Mouse (Mus musculus): Measurements from ENCODE around the gene Uqcrq.

The Uqcrq gene

DNA sequence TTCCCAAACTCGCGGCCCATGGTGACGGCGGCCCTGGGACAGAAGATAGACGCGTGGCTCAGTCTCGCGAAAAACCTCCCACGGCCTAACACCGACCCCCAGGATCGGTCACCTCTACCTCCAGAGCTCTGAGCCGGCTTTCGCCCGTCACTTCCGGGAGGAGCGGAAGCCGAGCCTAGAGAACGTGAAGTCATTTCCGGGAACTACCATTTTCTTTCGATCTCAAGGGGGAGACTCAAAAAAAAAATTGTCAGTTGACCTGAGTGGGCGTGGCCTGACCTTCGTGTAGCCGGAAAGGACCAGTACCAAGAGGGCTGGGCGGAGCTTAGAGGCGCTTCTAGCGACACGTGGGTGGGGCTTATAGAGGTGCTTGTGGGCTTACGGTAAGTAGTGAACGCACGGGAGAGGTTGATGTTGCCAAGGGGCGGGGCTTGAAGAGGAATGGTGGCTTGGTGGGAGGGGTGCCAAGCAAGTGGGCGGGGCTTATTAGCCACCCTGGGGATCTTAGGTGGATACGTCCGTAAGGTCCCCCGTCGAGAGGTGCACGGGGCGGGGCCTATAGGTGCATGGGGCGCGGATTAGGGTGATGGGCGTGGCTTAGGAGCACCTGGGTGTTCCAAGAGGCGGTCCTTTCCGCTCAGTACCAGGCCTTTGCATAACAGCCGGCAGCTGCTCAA is at the start of gene Uqcrq, which contains the start of gene Gdf9:
Uqcrq (minus strand) TSS at position 162 of the 677 bp plus-strand sequence.
Gdf9 (plus strand) TSS at position 354 of the 677 bp plus-strand sequence.
- in situ Hi-C loops (cut with MboI, MseI): loop anchor here (5.0 kb wide), 1 partner anchor 74 kb away; no protein-coding TSS in a partner anchor

DNA sequence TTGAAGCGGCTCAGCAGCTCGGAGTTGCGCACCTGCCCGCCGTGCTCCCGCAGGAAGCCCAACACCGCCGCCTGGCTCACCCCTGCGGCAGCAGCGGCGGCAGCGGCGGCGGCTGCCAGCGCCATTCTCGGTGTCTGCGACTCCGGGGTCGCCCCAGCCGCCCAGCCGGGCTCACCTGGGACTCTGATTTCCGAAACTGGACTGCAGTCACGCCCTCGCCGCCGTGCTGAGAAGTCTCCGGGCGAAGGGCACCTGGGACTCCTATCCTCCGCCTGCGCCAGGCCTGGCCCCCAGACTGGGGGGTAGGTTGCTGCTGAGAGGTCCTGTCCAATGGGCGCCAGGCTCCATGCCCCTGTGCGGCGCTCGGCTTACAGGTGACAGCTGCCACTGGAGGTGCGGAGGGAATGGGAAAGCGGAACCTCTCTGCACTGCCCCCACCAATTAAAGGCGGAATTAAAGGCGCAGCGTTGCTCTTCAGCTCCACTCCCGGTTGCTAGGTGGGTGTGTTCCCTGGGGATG is 49.2 kb upstream of the Uqcrq start, which contains the start of the genes Gm9945 and Sowaha:
Gm9945 (plus strand) TSS at position 384 of the 519 bp plus-strand sequence.
Sowaha (minus strand) TSS at position 492 of the 519 bp plus-strand sequence.
- in situ Hi-C loops (cut with MboI, MseI): no loop called here

DNA sequence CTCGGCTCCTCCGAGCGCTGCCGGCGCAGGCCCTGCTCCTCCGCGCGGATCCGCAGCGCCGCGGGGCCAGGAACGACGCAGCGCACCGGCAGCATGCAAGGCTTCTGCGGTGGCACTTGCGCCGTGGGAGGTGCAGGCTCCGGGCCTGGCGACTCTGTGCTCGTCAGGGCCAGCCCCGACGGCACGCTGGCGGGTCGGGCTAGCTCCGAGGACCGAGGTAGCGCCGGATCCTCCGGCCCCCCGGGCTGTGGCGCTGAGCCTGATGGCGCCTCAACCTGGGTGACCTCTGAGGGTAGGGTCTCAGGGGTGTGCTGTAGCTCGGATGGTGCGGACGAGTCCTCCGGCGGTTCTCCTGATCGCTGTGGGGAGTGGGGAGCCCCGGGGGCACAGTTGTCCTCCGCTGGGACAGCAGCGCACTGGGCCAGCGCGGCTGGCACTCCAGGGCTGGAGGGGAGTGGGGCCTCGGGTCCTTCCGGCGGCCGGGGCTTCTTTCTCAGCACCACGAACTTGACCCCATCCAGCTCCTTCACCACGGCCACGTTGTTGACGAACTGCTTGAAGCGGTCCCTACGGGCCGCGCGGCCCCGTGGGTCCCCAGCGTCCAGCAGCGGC is 48.6 kb upstream of the Uqcrq start:
- in situ Hi-C loops (cut with MboI, MseI): no loop called here

DNA sequence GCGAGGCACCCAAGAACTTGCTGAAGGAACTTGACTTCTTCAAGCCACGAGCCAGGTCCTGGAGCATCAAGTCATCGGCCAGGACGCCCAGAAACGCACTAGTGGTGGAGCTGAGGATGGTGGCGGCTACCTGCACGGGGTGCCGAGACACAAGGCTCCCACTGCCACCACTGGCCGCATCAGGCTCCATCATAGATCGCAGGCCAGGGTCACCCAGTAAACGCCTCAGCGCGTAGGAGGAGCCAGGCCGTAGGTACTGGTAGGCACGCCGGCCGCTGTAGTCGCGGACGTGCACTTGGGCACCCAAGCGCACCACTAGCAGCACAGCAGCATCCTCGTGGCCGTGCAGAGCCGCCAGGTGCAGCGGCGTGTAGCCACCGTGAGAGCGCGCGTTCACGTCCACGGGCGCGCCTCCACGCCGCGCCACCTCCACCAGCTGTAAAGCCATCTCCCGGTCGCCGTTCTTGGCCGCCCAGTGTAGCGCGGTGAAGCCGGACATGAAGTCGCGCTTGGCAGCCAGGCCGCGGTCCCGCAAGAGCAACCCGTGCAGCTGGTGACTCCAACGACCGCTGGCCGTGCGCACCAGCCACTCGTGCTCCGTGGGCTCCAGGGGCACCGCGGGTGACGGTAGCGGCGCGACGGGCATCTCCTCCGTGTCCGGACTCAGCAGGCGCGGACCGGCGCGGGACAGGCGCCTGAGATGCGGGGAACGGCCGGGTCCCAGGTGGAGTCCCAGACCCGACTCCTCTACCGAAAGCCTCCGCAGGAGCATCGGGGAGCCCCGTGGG is 47.9 kb upstream of the Uqcrq start:
- in situ Hi-C loops (cut with MboI, MseI): no loop called here

DNA sequence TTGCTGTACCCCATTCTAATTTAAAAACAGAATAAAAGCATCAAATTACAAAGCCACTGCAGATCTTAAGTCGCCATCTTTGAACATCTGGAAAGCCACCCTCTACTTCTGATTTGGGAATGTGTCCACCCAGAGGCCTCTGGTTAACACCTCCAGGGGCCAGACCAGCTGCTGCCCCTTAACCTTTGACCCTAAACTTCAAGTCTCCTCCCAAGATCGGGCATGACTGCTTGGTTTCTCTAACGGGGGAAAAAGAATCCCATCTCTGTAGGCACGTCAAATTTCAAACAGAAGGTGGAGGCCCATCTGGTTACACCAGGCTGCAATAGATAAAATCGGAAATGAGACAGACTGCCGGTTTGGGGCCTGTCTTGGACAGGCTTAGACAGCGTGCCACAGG is 47.2 kb upstream of the Uqcrq start:
- in situ Hi-C loops (cut with MboI, MseI): no loop called here

DNA sequence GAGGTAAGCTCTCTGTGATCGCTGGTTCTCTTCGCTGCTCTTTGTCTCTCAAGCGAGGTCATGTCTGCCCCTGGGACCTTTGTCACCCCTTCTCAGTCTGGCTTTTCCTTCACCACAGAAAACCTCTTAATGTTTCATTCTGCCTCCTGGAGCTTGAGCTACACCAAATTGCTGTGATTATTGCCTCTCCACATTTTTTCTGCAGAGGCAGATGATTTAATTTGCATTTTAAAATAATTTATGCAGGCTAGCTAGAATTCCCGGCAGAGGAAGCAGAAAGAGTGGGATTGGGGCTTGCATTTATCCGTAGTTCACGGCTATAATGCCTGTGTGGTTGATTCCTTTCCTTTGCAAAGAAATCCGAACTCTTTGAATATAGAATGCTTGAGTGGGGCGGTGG is 45.0 kb upstream of the Uqcrq start:
- in situ Hi-C loops (cut with MboI, MseI): no loop called here

DNA sequence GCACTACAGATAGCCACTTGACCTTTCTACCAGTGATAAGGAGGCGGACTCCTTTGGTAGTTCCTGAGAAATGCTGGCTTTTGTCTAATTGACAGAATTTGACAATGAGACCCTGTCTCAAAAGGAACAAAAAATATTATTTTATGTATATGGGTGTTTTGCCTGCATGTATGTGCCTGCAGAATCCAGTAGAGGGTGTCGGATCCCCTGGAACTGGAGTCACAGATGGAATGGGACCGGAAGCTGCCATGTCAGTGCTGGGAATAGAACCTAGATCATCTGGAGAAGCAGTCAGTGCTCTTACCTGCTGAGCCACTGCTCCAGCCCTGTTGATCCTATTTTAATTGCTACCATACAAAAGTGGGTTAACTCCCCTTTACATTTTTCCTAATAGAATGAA is 42.1 kb upstream of the Uqcrq start:
- in situ Hi-C loops (cut with MboI, MseI): no loop called here

DNA sequence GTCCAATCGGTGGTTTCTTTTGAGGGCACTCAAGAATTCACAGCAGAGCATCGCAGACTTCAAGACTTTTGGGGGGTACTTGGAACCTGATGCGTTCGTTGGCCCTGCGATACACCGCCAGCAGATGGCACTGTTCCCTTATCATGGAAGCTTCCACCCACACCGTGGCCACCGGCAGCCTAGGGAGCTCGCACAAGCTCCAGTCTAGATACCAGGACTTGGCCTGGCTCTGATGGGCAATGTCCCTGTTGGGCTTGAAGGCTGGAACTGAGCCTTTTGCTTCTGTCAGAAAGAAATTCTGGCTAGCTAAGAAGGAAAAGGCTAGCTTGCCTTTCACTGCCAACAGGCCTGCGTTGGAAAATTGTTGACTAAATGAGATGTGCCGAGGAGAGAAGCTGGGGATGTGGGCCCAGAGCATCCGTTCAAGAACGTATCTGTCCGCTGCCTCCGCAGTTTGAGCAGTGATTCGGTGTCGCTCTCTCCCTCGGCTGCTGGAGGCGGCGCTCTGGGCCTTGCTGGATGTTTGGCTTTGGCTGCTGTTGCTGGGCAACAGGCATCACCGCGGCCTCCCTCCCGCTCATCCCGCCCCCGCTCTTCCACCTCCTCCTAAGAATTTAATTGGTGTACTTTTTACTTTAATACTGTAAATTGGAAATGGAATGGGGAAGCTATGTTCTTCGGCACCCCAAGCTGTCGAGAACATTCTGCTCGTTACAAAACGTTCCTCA is 39.5 kb upstream of the Uqcrq start, which contains the start of gene Gm9837:
Gm9837 (minus strand) TSS at position 512 of the 728 bp plus-strand sequence.
- in situ Hi-C loops (cut with MboI, MseI): no loop called here

DNA sequence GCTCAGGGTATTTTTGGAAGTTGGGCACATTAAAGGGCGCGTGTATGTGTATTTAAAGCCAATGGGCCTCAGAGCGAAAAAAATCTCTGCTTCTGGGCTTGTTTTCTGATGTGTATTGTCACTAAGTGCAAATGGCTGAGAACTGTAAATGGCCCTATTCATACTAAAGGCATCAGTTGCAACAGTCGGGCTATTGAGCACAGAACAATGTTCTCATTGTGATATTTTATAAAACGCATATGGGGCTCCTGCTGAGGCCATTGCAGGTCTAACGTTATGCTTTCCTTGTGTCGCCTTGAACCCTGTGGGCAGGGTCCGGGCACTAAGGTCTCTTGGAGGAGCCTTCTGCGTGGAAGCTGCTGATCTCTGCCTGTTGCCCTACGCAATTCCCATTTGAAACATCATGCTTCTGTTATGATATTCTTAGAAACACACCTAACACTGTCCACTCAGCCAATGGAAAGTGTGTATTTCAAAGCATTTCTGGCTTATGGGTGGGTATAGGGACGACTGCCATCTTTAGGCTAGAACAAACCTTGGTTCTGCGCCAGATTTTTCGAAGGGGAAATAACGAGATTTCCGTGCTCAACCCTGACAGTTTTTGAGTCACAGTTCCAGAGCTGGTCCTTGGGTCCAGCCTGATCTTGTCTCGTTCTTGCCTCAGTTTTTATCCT is 38.8 kb upstream of the Uqcrq start:
- in situ Hi-C loops (cut with MboI, MseI): no loop called here

DNA sequence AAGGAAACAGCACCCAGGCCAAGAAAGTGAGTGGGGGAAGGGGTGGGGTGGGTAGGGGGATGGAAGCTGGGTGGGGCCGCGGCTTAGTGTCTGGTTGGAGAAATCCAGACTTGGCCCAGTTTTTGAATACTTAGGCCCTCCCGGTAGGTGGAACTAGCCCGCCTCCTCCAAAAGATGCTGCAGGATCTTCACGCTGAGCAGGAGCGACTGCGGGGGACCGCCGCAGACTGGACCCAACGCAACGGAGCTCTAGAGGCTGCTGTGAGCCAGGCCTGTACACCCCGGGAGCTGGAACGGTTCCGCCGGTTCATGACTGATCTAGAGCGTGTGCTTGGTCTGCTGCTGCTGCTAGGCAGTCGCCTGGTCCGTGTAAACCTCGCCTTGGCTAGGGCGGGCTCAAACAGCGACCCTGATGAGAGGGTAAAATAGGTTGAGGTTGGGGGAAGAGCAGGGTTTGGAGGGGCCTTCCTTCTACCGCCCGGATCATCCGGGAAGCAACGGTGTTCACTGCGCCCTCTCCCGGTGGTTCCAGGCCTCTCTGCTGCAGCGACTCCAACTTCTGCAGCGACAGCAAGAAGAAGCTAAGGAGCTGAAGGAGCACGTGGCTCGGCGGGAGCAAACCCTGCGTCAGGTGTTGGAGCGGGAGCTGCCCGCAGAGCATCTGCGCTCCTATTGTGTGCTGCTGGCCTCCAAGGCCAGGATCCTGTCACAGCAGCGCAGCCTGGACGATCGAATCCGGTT is 35.8 kb upstream of the Uqcrq start:
- in situ Hi-C loops (cut with MboI, MseI): no loop called here

DNA sequence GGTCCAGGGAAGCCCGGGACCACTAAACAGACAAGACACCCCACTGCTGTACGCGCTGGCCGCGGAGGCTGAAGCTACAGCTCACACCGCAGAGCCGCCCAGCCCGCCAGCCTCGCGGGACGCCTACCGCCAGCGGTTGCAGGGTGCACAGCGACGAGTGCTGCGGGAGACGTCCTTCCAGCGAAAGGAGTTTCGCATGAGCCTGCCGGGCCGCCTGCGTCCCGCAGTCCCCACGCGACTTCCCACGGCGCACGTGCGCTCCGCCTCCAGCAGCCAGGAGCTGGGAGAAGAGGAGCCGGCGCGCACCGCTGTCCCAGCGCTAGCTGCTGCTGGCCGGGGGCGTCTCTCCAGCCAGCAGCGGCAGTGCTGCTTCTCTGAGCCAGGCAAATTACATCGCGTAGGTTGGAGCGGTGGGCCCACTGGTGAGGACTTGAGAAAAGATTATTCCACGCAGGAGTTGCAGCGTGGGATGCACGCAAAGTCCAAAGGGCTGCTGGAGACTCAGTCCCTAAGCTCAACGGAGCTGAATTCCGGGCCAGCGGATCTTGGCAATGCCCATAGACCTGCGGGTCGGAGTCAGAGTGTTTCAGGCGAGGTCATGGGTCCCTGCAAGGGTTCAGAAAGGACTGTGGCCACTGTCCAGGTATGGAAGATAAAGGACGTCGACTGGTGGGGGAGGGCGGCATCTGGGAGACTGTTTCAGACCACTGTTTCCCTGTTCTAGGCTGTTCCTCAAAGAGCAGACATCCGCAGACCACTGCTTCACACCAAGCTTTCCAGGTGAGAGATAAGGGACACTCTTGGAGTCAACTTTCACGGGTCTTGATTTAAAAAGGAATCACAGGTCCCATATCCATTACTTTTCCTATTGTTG is 33.2 kb upstream of the Uqcrq start:
- in situ Hi-C loops (cut with MboI, MseI): no loop called here

DNA sequence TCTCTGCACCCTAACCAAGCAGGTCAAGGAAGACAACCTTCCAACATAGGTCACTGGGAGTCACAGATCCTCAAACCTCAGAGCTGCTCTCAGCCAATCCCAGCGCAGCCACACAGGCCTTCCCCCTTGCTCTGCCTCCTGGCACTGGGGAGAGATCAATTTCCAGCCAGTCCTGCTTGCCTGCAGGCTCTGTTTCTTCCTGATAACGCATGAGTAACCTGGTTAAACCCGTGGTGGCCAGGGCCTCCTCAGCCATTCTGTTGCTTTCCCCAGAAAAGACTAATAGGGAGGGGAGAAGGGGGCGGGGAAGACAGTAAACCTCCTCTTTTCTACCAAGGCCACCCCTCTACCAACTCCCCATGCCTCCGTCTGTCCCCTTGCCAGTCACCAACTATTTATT is 31.1 kb upstream of the Uqcrq start:
- in situ Hi-C loops (cut with MboI, MseI): no loop called here

DNA sequence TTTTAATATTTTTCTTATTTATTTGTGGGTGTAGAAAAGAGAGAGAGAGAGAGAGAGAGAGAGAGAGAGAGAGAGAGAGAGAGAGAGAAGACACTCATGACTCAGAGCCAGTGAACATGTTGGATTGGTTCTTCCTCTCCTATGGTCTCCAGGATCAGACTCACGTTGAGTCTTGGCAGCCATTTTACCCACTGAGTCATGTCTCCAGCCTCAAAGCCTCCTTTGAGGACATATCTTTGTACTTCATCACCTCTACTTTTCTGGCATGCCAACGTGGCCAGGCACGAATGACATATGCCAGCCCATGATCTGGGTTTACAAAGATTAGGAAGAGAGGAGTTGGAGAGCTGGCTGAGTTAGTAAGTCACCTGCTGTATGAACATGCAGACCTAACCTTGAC is 29.6 kb upstream of the Uqcrq start:
- in situ Hi-C loops (cut with MboI, MseI): no loop called here

DNA sequence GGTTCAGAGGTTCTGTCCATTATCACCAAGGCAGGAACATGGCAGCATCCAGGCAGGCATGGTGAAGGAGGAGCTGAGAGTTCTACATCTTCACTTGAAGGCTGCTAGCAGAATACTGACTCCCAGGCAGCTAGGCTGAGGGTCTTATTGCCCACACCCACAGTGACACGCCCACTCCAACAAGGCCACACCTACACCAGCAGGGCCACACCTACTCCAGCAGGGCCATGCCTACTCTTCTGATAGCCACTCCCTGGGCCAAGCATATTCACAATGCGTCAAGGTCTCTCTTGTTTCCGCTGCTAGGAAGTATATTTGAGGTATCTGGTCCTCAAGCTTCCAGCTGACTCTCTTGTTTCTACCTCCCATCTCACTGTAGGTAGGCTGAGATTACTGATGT is 28.4 kb upstream of the Uqcrq start:
- in situ Hi-C loops (cut with MboI, MseI): no loop called here

DNA sequence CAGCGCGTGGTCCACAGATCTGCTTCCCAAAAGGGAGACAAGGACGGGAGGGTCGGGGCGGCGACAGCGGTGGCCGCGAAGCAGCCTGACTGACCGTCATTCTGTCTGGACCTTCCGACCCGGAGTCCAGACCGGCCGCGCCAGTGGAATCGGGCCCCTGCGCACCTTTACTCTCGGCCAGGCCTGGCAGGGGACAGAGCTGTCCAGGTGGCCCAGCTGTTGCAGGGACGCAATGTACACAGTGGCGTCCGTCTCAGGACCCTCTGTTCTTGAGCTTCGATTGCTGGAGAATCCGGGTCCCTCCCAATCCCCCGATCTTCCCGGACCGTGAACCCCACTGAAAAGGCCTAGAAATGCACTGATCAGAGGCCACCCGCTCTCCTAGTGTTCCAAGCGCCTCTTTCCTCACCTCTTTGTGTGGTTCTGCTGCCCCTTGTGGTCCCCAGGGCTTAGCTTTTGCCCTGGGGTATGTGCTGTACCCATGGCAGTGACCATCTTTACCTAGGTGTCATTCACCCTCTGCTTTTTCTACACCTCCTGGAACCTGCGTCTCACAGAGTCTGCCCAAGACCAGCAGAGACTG is 26.8 kb upstream of the Uqcrq start:
- in situ Hi-C loops (cut with MboI, MseI): no loop called here

DNA sequence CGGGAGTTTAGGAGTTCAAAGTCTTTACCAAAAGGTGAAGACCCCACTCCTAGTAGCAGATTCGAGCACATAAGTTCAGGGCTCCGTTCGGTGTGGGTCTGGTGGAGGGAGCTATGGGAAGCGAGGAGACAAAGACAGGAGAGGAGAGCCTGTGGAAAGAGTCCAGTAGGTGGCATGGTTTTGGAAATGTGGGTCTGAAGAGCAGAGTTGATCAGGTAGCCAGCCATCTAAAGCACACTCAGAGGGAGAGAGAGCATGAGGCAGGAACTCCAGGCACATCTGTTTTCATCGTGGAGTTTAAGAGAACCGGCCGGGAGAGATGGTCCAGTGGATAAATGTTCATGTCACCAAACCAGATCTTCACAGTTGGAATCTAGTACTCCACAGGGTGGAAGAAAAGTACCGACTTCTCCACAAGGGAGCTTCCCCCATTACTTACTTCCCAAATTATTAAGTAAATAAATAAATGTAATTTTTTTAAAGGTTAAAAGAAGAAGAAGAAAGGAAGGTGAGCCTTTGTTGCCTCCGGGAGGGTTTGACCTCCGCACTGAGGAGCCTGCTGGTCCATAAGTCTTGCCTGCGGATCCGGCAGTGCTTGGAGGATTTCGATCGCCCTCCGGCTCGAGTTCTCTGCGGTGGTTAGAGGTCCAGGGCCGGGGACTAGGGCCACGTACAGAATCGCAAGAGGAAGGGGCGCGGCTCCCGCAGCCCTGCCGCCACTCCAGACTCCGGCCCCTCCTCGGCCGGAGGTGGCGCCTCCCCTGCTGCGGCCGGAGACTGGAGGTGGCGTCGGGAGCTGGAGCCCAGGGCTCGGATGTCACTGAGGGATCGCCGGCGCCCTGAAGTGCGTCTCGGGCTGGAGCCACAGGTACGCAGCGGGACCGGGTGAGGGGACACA is 26.1 kb upstream of the Uqcrq start, which contains the start of the genes Gm10447 and Shroom1:
Gm10447 (minus strand) TSS at position 637 of the 898 bp plus-strand sequence.
Shroom1 (plus strand) TSS at position 732 of the 898 bp plus-strand sequence.
- in situ Hi-C loops (cut with MboI, MseI): no loop called here

DNA sequence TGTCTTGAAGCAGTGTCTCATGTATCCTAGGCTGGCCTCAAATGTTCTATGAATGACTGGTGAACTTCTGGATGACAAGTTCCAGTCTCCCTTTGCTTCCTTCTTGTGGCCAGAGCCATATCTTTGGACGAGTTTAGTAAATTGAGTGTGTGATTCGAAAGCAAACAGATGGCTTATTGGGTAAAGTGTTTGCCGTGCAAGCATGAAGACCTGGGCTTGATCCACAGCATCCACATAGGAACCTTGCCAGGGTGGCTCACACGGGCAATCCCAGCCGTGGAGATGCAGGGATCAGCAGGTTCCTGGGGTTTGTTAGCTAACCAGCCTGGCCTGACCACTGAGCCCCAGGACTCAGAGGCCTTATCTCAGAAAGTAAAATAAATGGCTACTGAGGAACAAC is 22.4 kb upstream of the Uqcrq start:
- in situ Hi-C loops (cut with MboI, MseI): no loop called here

DNA sequence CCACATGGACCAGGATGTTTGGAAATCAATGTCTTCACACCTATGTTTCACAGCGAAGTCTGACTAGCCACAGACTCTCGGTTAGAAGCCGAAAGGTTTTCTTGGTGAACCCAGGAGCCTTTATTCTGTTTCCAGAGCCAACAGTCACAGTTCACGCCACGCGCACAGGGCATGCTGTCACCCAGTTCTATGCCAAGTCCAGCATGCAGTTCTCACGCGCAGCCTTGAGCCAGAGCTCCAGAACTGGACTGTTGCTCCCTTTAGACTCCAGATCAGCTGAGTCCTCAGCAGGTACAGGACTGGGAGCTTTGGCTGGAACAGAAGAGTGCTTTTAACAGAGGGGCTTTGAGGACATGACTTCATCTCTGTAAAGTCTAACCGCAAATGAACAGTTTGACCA is 21.8 kb upstream of the Uqcrq start:
- in situ Hi-C loops (cut with MboI, MseI): no loop called here

Data from regulatory T cell (primary cell).